Mouse (Mus musculus) ES-CJ7 (cell line): ENCODE results near the gene Epha2.
A peak's percentile ranks its signal among the peaks of the same experiment; 100 is the strongest.

Experiments
- DNase-seq: peaks from one replicate; pipeline ENCODE4 v3.0.0; 2011; ENCODE audit warnings: low read depth, low spot score

Epha2 gene

DNA sequence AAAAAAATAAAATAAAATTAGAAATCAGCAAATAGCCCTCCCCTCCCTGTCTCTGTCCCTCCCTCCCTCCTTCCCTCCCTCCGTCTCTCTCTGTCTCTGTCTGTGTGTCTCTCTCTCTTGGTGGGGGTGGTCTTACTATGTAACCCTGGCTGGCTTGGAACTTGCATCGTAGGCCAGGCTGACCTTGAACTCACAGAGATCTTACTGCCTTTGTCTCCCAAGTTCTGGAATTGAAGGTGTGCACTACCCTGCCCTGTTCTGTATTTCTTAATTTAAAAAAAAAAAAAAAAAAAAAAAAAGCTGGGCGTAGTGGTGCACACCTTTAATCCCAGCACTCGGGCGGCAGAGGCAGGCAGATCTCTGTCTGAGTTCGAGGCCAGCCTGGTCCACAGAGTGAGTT, 21.3 kb upstream of the Epha2 start:
- DNase-seq: peak; percentile 83

DNA sequence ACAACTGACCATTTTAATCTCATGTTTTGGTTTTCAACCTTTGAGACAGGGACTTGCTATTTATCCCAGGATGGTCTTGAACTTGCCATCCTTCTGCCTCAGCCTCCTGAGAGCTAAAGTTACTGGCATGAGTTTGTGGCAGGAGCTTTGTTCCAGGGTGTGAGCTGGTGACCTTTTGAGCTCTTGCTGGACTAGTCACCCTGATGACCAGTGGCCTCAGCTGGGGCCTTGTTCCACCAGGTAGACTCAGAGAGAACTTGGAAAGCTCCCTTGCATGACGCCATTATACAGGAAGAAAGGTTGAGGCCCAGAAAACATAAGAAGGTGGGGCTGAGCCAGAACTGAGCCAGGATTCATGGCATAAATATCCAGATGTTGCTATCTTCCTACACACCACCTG, 20.6 kb upstream of the Epha2 start:
- no peak for DNase-seq

DNA sequence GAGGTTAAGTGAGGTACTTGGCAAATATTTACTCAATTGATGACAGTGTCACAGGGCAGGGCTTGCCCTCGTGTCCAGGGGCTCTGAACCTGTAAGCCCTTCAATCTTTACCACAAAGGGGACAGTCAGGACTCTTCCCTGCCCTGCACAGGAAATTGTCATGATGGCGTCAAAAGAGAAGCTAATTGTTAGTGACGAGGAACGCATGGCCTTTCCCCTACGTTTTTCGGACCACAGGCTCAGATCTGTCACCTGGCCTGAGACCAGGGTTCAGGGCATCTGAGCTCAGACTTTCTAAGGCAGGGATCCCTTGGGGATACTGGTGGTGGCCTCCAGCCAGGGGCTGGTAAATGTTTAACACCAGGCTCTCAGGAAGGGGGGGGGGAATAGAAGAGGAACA, 19.9 kb upstream of the Epha2 start:
- no peak for DNase-seq

DNA sequence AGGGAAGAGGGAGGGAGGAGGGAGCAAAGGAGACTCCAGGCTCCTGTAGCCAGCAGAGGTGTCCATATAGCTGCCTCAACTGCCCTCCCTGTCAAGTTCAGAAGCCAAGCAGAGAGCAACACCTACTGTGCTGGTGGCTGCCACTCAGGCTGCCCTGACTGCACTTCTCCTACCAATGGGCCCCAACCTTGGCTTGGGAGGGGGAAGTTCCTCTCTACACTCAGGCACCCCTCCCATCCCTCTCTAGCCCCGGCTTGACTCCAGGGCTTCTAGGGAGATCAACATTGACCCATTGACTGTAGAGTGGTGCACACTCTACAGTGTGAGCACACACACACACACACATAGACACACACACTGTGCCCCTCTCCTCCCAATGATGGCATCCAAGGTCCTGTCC, 19.5 kb upstream of the Epha2 start:
- DNase-seq: no peak

DNA sequence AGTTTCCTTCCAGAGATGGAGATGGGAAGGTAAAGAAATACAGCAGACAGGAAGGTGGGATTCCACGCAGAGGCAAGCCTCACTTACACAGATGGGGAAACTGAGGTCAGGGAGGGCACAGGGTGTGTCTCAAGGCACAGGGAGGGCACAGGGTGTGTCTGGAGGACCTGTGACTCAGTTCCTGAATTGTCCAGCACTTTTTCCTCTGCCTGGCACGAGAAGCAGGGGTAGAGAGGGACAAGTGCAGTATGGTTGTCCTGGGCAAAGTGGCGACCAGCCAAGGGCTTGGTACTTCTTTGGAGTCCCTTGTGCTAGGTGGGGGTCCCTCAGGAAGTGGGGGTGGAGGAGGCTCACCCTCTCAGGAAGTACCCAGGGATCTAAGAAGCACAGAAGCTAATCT, 19.0 kb upstream of the Epha2 start:
- DNase-seq: no peak

DNA sequence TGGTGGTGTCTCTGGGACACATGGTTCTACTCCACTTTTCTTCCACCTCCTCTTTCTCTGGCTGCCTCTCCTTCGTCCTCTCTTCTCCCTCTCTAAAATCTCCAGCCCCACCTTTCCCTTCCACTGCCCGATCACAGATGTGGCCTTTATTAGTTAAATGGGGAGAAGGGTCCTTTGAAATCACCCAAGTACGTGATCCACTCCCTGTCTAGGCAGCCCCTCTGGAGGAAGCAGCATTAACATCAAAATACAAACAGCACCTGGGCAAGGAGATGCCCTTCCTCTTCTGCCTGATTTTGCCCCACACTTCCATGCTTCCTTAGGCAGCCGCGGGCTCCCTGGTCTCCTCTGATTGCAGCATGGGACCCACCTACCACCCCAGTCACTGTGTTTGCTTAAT, 18.4 kb upstream of the Epha2 start:
- peak; percentile 95 for DNase-seq

DNA sequence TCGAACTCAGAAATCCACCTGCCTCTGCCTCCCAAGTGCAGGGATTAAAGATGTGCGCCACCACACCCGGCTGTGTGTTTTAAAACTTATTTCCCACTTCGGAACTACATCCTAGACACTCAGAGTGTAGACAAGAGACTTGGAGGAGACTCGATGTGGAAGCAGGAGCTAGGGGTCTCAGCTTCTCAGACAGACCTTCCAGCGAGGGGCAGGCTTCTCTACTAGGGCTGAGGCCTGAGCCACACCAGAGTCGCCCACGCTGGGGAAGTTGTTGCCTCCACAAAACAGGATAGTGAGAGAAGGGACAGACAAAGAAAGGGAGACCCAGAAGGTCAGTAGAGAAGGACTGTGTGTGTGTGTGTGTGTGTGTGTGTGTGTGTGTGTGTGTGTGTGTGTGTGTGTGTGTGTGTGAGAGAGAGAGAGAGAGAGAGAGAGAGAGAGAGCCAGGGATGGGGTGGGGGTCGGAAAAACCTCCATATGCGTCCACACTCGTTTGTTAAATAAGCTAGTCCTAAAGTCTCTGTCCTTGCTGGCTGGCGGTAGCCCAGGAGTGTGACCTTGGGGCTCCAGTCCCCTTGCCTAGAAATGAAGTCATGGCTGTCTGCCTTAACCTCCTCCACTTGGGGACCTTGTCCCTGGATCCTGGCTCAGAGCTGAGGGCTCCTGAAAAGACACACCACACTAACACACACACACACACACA, 17.7 kb upstream of the Epha2 start:
- peak; percentile 78 for DNase-seq

DNA sequence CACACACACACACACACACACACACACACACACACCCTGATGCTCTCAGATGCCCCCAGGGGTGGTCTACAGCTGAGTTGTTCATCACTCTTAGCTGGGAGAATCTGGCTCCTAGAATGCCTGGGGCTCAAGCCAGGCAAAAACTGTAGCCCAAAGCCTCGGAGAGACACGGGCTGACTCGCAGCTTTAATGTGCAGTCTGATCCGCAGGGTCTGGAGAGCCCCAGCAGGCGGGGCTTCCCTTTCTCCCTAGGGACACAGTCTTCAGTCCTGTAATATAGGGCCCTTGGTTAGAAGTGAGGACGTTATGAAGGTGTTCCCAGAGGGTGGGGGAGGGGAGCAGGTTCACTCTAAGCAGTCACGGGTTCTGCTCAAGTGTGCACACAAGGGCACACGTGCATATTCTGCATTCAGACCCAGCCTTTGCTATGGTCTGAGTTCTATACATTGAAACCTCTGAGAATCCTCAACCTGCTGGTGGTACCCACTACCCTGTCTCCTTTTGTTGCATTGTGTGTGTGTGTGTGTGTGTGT, 17.1 kb upstream of the Epha2 start:
- peak; percentile 93 for DNase-seq

DNA sequence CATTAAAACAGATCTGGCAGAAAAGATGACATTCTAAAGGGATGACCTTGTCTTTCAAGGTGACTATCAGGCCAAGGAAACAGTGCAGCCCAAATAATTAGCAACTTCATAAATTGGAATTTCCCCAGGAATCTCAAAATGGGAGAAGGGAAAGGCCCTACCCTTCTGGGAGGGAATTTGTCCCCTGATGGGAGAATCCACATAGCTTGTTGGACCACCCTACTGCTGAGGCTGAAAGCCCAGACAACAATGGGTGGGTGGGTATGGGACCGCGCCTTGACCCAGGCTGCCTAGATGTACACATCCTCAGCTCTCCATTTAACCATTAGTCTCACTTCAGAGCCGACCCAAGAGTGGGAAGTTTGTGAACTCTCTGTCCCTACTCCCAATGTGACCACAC, 16.6 kb upstream of the Epha2 start:
- peak; percentile 96 for DNase-seq

DNA sequence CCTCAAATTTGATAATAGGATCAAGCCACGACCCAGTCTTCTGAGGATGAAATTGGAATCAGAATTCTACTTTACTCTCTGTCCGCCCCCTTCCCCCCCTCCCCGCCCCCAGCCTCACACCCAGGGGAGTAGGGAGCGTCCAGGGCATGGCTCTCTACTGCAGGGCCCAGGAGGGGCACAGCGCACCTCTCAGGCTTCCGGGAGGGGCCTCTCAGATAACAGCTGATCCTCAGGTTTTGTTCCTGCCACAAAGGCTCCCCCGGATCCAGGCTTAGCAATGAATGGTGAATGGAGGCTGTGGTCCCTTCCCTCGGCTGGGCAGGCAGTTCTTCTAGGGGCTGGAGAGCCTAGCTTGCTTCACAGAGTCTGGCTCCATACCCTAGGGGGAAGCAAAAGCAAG, 15.9 kb upstream of the Epha2 start:
- peak; percentile 69 for DNase-seq

DNA sequence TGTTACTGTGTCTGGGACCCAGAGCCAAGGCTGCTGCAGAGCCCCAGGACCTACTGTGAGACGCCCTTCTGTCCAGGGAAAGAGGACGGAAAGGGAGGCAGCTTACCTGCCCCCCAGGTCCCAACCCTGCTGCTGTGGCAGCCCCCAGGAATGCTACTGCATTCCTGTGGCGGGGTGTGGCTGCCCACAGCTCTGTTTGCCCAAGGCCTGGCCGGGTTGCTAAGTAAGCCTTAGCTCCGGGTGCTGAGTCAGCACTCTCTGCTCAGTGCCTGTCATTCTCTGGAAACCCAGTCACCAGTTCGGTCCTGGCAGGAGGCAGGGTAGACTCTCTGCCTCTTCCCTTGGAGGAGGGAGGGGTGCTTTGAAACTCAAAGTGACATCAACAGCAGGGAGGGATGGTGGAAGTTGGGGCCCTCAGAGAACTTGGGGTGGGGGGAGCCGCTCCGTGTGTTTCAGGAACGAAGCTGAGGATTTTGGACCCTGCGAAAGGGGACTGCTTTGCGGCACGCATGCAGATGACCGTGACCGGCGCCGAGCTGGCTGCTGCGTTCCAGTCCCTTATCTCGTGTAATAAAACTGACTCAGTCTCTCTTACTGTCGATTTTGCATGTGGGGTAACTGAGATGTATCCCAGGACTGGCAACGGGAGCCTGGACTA, 14.1 kb upstream of the Epha2 start:
- DNase-seq: peak; percentile 96

DNA sequence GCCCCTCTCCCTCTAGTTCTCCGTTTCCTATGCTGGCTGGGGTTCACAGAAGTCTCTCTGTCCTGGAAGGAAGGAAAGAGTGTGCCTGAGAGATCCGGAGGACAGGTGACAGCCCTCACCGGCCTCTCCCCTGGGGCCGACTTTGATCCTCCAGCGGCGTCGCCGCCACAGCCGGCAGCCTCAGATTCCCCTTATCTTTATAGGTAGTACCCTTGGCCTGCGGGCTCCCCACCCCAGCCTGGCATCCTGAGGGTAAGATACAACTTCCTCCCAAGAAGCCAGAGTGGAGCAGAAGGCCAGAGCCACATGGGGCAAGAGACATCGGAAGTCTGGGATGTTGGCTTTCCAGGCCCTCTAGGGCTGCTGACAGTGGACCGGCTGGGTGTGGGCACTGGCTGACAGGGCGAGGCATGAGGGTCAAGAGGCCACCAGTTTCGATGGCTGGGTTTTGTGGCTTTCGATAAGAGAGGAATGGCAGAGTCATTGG, 13.5 kb upstream of the Epha2 start:
- no peak for DNase-seq

DNA sequence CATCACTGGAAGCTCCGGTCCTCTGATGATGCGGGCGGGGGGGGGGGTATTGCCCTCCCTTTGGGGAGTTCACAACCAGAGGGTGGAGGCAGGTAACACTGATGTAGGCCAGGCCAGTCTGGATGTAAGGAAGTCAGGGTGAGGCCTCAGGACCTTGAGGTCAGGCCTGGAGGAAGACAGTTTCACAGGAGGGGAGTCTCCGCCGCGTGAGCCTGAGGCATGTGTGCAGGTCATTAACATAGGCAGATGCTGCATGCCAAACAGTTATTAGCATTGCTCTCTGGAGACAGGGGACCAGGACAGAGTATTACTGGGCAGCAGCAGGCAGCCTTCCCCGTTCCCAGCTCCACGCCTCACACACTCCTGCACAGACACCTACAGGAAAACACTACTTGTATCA, 12.9 kb upstream of the Epha2 start:
- DNase-seq: peak; percentile 76

DNA sequence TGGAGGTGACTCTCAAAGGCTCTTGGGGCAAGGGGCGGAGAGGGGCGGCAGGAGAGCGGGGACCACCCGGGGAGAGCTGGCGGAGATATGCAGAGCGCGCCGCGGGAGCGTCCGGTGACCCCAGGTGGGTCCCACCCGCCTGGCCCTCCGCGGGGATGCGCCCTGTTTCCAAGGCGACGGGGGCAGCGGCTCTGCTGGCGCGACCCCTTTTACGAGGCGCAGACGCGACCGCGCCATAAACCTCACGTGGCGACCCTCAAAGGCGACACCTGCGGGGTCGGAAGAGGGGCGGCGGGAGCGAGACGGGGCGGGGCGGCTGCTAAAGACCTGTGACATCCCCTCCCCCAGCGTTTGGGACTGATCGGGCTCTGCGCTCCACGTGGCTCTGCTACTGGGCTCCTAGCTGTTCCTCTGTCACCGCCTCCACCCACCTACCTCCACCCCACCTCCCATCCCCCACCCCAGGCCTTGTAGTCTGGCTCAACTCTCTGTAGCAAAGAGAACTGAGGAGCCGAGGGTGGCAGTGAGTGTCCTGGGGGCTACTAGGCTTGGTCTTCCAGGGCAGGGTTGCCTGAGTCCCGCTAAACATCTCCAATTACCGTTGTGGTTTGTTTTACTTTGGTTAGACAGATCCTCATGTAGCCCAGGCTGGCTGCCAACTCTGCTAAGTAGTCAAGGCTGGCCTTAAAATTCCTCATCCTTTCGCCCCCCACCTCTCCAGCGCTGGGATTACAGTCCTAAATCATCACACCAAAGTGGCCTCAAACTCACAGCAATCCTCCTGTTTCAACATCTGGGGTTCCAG, 9.3 kb upstream of the Epha2 start:
- peak; percentile 99 for DNase-seq

DNA sequence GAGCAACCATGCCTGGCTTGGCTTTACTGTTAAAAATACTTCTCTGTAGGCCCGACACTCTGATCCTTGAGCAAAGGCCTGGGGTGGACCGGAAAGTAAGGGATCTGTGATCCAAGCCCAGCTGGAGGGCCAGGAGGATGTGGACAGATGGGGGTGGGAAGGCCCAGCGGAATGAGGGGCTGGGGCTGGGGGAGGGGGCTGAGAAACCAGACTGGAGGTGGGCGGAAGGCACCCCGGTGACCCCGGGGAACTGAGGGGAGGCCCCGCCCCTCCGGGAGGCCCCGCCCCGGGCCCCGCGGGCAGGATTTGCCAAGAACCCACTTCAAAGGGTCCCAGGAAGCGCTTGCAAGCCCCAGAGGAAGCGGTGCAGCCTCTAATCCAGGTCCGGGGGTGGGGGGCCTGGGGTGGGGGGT, 5.3 kb upstream of the Epha2 start:
- peak; percentile 78 for DNase-seq

DNA sequence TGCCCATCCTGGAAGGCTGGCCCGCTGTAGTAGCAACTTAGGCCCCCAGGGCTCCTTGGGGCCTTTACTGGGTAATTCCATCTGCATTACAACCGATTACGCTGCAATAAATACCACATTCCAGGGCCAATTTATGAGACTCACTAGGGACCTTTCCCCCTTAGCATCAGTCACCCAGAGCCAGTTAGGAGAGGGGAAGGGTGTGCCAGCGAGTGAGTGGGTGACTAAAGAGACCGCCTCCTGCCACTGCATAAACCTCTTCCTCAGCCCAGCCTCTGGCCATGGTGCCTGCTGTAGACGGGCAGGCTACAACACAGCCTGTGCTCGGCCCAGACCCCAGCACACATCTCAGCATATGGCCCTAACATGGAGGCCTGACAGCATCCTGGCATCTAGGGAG, 3.1 kb upstream of the Epha2 start:
- no peak for DNase-seq

DNA sequence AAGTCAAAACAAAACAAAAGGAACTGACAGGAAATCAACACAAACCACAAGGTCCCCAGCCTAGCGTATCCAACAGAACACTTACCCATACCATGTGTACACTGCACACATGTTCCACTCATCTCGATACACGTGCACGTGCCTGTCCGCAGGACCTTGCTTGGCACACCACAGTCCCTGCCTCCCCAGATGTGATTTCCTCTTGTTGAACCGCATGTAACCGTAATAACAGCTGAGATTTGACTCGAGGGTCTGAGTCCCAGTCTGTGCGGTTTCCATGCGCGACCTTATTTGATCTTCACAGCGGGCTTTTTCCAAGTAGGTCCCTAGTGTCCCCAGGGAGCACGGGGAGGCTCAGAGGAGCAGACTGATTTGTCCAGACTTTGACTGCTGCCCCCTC, 1.7 kb upstream of the Epha2 start:
- DNase-seq: no peak

DNA sequence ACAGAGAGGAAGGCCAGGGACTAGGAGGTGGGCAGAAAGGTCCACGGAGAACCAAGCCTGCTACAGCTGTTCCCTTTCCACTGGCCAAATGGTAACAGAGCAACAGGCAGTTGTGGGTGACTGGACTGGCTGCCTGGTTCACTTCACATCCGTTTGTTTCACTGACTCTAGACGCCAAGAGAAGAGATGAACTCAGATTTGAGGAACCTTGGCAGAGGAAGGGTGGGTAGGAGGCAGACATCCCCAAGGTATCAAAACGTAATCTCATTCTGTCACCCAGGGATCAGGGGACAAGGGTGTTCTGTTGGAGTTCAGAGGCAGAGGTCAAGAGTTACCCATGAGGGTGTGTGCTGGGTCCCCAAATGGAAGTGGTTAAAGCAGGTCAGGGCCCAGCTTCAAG, 844 bp upstream of the Epha2 start:
- no peak for DNase-seq

DNA sequence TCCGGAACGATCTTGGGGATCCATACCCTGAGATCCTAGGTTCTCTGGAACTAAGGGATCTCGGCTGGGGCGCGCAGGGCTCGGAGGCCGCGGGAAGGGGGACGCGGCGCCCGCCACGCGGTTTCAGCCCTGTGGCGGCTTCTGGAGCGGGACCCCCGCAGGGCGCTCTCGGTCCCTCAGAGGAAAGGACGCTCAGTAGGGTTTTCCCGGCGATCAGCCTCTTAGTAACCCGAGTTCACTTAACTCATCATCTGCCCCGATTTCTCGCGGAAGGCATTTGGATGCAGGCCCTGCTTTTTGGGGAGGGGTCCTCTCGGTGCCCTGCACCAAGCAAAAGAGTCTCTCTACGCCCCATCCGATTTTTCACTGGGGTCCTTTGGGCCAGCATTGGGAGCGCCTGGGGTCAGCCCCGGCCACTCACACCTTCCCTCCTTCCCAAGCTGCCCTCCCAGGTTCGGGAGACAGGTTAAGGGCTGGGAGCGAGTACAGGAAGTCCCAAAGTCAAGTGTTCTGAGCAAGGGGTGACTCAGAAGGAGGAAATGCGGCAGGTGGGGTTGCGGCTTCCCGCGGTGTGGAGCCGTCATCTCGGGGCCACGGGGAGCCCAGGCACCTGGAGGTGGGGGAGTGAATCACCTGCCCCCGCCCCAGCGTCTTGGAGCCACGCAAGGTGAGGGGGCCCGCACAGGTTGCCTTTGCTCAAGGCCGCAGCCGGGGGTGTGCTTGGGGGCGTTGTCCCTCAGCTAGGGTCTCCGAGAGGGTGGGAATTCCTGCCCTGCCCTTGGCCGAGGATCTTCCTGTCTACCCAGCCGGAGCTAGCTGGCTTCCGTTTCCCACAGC, 769 bp downstream of the Epha2 start:
- DNase-seq: peak; percentile 69

DNA sequence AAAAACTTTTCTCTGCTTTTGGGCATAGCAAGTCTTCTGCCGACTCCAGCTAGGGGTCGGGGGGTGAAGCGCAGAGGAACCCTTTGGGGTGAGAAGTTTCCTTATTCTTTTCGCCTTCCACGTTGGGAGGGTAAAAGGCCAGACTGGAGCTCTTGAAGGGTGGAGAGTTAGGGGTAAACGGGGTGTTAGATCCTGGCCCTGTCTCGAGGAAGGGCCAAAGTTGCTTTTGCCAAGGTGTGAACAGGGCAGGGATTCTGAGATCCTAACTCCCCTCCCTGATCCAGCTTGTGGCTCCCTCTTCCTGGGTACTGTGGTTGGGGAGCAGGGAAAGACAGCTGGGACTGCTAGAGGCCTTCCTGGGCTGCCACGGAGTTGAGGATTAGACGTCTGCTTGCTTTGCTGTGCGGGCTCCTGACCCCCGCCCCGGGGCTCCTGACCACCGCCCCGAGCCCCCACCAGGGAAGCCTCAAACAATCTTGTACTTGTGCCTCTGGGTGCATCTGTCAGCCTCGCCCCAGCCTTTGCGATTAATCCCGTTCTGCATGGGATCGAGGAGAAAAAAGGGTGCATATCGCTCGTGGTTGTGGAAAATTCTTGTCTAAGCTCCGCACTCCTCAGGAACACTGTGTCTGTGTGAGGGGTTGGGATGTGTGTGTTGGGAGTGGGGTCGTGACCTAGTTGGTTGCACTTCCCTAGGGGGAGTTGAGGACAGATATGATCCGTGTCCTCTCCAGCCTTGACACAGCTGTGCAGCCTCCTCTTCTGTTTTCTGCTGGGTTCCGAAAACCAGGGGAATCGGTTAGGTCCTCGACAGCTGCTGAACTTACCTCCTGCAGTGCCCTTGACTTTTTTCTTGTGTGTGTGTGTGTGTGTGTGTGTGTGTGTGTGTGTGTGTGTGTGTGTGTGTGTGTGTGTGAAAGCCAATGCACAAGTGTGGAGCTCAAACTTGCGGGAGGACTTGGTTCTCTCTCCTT, 1.7 kb downstream of the Epha2 start:
- no peak for DNase-seq
